Mouse (Mus musculus): ENCODE data around the gene Borcs5.
"Not testable (repeated sequence)": the region's sequence is repeated elsewhere in the genome, so short reads cannot be mapped to it uniquely, and the experiment has no call there.

Borcs5 gene

GRCm38 (mm10) chr6:134669179-134669865, 30.0 kb downstream of the Borcs5 start:
- in situ Hi-C loops (cut with MboI, MseI): loop anchor here (10.0 kb wide), 1 partner anchor 195 kb away; no protein-coding TSS in a partner anchor

- in situ Hi-C loops (cut with MboI, MseI): no loop called here
These were observed 31.6 kb downstream of the Borcs5 start for GRCm38 (mm10) chr6:134670881-134671411.

GRCm38 (mm10) chr6:134673712-134674111, 34.4 kb downstream of the Borcs5 start:
- in situ Hi-C loops (cut with MboI, MseI): not testable (repeated sequence)

GRCm38 (mm10) chr6:134677504-134677903, 38.2 kb downstream of the Borcs5 start:
- in situ Hi-C loops (cut with MboI, MseI): no loop called here

- in situ Hi-C loops (cut with MboI, MseI): no loop called here
These were observed 38.7 kb downstream of the Borcs5 start for GRCm38 (mm10) chr6:134678037-134678436.

GRCm38 (mm10) chr6:134679330-134679729, 40.0 kb downstream of the Borcs5 start:
- in situ Hi-C loops (cut with MboI, MseI): not testable (repeated sequence)

- in situ Hi-C loops (cut with MboI, MseI): no loop called here
These were observed 45.1 kb downstream of the Borcs5 start for GRCm38 (mm10) chr6:134684354-134684915.

- in situ Hi-C loops (cut with MboI, MseI): no loop called here
These were observed 45.7 kb downstream of the Borcs5 start for GRCm38 (mm10) chr6:134685040-134685439.

GRCm38 (mm10) chr6:134685515-134685914, 46.2 kb downstream of the Borcs5 start:
- in situ Hi-C loops (cut with MboI, MseI): no loop called here

- in situ Hi-C loops (cut with MboI, MseI): no loop called here
These were observed 55.2 kb downstream of the Borcs5 start for GRCm38 (mm10) chr6:134694498-134694897.

GRCm38 (mm10) chr6:134694988-134695387, 55.7 kb downstream of the Borcs5 start:
- in situ Hi-C loops (cut with MboI, MseI): no loop called here

GRCm38 (mm10) chr6:134695625-134696024, 56.3 kb downstream of the Borcs5 start:
- in situ Hi-C loops (cut with MboI, MseI): no loop called here

- in situ Hi-C loops (cut with MboI, MseI): no loop called here
These were observed 56.8 kb downstream of the Borcs5 start for GRCm38 (mm10) chr6:134696146-134696545.

GRCm38 (mm10) chr6:134696554-134696953, 57.2 kb downstream of the Borcs5 start:
- in situ Hi-C loops (cut with MboI, MseI): no loop called here

GRCm38 (mm10) chr6:134698243-134698642, 58.9 kb downstream of the Borcs5 start:
- in situ Hi-C loops (cut with MboI, MseI): no loop called here

- in situ Hi-C loops (cut with MboI, MseI): no loop called here
These were observed 61.3 kb downstream of the Borcs5 start for GRCm38 (mm10) chr6:134700451-134701210.

- in situ Hi-C loops (cut with MboI, MseI): no loop called here
These were observed 61.9 kb downstream of the Borcs5 start for GRCm38 (mm10) chr6:134701211-134701602.

GRCm38 (mm10) chr6:134702184-134702583, 62.9 kb downstream of the Borcs5 start:
- in situ Hi-C loops (cut with MboI, MseI): no loop called here

GRCm38 (mm10) chr6:134703053-134703690, 63.9 kb downstream of the Borcs5 start:
- in situ Hi-C loops (cut with MboI, MseI): no loop called here

GRCm38 (mm10) chr6:134706467-134706866, 67.2 kb downstream of the Borcs5 start:
- in situ Hi-C loops (cut with MboI, MseI): no loop called here

GRCm38 (mm10) chr6:134710020-134710419, 70.7 kb downstream of the Borcs5 start:
- in situ Hi-C loops (cut with MboI, MseI): no loop called here

GRCm38 (mm10) chr6:134713321-134713720, 74.0 kb downstream of the Borcs5 start:
- in situ Hi-C loops (cut with MboI, MseI): no loop called here

All from T-helper 2 cell (primary cell).